Mouse (Mus musculus) gastrocnemius, adult 2 months (tissue): Measurements from ENCODE around the gene Clnk. TPM values are rescaled to one million over a fixed set of nuclear protein-coding genes. Genes with fewer than 3 reads are reported as not detected.

ENCODE experiments used
- DNase-seq: peaks from one replicate; pipeline ENCODE4 v3.0.0; 2022
- H3K27ac ChIP-seq: fragments of 200-600 bp; 2 replicates; pipeline ENCODE4 v1.8.1; 2022; ENCODE audit warnings: mild to moderate bottlenecking
- H3K4me3 ChIP-seq: fragments of 200-600 bp; 2 replicates; pipeline ENCODE4 v1.8.1; 2022; ENCODE audit warnings: mild to moderate bottlenecking, moderate library complexity
- CTCF ChIP-seq: fragments of 200-600 bp; IDR thresholded peaks from 2 replicates; pipeline ENCODE4 v1.8.1; 2022; ENCODE audit warnings: antibody characterized with exemption, mild to moderate bottlenecking, moderate library complexity
- intact Hi-C: fragments of 180-260 bp; cut with DNase I; formaldehyde crosslinking; loops from one replicate; pipeline ENCODE4 v1.15.1; 2025
- total RNA-seq, 2 experiments: library from RNA; stranded (reverse); gene quantifications; 2 replicates each; pipeline ENCODE4 v1.2.3; 2021

The Clnk gene
- total RNA-seq, 2 experiments from 2014 or later, result not detected

- intact Hi-C loops, result loop anchor here (5.0 kb wide), 1 partner anchor 1182 kb away; no protein-coding TSS in a partner anchor
- no peak for TF ChIP-seq CTCF
- Histone ChIP-seq H3K27ac (no peak overlapping the region), H3K4me3 (no peak overlapping the region)
- no peak for DNase-seq
These were observed 96.0 kb downstream of the Clnk start for GRCm38 (mm10) chr5:38780631-38781030.

GRCm38 (mm10) chr5:38780045-38780444, 96.6 kb downstream of the Clnk start:
- intact Hi-C loops, result loop anchor here (5.0 kb wide), 1 partner anchor 1182 kb away; no protein-coding TSS in a partner anchor
- H3K27ac ChIP-seq, result no peak overlapping the region
- TF ChIP-seq CTCF, result no peak
- no peak overlapping the region for H3K4me3 ChIP-seq
- no peak for DNase-seq

GRCm38 (mm10) chr5:38775500-38775899, 101.1 kb downstream of the Clnk start:
- TF ChIP-seq CTCF, result no peak
- DNase-seq, result no peak
- H3K27ac ChIP-seq, result no peak overlapping the region
- intact Hi-C loops, result no loop called here
- no peak overlapping the region for H3K4me3 ChIP-seq

- no peak overlapping the region for H3K4me3 ChIP-seq
- TF ChIP-seq CTCF, result peak; percentile 74
- intact Hi-C loops, result no loop called here
- H3K27ac ChIP-seq, result no peak overlapping the region
- DNase-seq, result peak; percentile 20
These were observed 121.7 kb downstream of the Clnk start for GRCm38 (mm10) chr5:38754950-38755349.

- intact Hi-C loops, result no loop called here
- TF ChIP-seq CTCF, result no peak
- Histone ChIP-seq H3K27ac (no peak overlapping the region), H3K4me3 (no peak overlapping the region)
- no peak for DNase-seq
These were observed 123.9 kb downstream of the Clnk start for GRCm38 (mm10) chr5:38752749-38753148.

- intact Hi-C loops, result no loop called here
- Histone ChIP-seq H3K4me3 (no peak overlapping the region), H3K27ac (no peak overlapping the region)
- DNase-seq, result no peak
- no peak for TF ChIP-seq CTCF
These were observed 167.6 kb downstream of the Clnk start for GRCm38 (mm10) chr5:38708940-38709581.

- DNase-seq, result no peak
- Histone ChIP-seq H3K4me3 (no peak overlapping the region), H3K27ac (no peak overlapping the region)
- intact Hi-C loops, result no loop called here
- TF ChIP-seq CTCF, result no peak
These were observed 169.1 kb downstream of the Clnk start for GRCm38 (mm10) chr5:38707364-38708075.

GRCm38 (mm10) chr5:38702941-38703340, 173.7 kb downstream of the Clnk start:
- intact Hi-C loops, result no loop called here
- Histone ChIP-seq H3K27ac (no peak overlapping the region), H3K4me3 (no peak overlapping the region)
- DNase-seq, result no peak
- no peak for TF ChIP-seq CTCF

GRCm38 (mm10) chr5:38702091-38702490, 174.5 kb downstream of the Clnk start:
- Histone ChIP-seq H3K27ac (no peak overlapping the region), H3K4me3 (no peak overlapping the region)
- TF ChIP-seq CTCF, result no peak
- intact Hi-C loops, result no loop called here
- no peak for DNase-seq

GRCm38 (mm10) chr5:38698466-38698865, 178.1 kb downstream of the Clnk start:
- intact Hi-C loops, result no loop called here
- no peak for TF ChIP-seq CTCF
- no peak overlapping the region for H3K27ac ChIP-seq
- DNase-seq, result no peak
- H3K4me3 ChIP-seq, result no peak overlapping the region

- Histone ChIP-seq H3K27ac (no peak overlapping the region), H3K4me3 (no peak overlapping the region)
- no peak for TF ChIP-seq CTCF
- no peak for DNase-seq
- intact Hi-C loops, result no loop called here
These were observed 178.6 kb downstream of the Clnk start for GRCm38 (mm10) chr5:38698046-38698445.

- DNase-seq, result no peak
- intact Hi-C loops, result no loop called here
- no peak overlapping the region for H3K4me3 ChIP-seq
- no peak overlapping the region for H3K27ac ChIP-seq
- TF ChIP-seq CTCF, result no peak
These were observed 179.8 kb downstream of the Clnk start for GRCm38 (mm10) chr5:38696616-38697375.

- Histone ChIP-seq H3K27ac (no peak overlapping the region), H3K4me3 (no peak overlapping the region)
- intact Hi-C loops, result no loop called here
- TF ChIP-seq CTCF, result no peak
- no peak for DNase-seq
These were observed 183.8 kb downstream of the Clnk start for GRCm38 (mm10) chr5:38692859-38693258.
